Mouse (Mus musculus) cerebral cortex, adult 2 months (tissue): ENCODE data around the gene Stab1.

Experiments
- WGBS: fragments of 180-500 bp; shearing (Covaris S2); methylation state at CpG from one replicate; pipeline ENCODE4 v1.1.7; 2018; 5-methylcytosine and 5-hydroxymethylcytosine counted together

The Stab1 gene

DNA sequence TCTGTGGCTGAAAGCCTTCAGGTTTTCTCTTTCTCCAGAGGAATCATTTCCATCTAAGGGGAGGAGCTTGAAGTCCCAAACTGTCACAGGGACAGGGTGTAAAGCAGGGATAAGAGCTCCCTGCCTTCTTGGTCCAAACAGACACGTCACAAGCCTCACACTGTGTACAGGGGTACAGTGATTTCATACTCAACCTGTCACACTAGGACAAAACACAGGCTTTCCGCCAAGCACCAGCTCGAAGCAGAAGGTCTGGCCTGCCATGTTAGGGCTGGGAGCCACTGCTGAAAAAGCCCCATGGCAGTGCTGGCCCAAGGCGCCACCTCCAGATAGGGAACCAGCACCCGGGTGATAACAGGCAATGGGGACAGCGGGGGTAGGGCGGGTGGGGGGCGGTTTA lies 4.4 kb downstream of the Stab1 start:
- 79% methylated on average over 8 of the region's 8 CpGs for WGBS

DNA sequence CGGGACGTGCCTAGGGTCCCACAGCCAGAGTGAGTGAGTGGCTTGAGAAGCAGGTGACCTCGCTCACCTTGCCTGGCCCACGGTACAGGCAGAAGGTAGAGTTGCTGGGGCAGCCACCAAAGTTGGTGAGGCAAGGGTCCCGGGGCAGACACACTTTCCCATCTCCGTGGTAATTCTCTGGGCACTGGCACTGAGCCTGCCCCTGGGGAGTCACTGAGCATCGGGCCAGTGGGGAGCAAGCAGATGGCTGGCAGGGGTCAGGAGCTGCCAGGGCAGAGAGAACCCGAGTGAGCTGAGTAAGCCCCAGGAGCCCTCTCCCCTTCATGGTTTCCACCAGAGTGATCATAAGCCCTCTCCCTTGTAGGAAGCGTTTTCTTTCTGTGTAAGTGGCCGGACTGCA lies 6.8 kb downstream of the Stab1 start:
- WGBS, result 60% methylated on average over 10 of the region's 10 CpGs

DNA sequence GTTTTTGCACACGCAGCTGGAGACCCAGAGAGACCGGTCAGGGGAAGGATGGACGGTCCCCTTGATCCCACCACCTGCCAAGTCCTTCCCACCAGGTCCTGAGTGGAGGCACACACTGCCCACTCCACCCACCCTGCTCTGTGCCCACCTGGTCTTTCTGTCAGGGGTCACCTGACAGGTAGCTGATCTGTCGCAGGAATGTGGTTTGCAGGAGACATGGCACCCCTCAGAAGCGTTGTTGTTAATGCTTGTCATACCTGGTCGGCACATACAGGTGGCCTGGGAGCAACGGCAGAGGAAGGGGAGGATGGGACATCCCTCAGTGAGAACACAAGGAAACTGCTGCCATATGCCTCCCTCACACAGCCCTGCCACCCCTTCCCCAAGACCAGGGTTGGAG lies 7.2 kb downstream of the Stab1 start:
- WGBS, result 92% methylated on average over 7 of the region's 7 CpGs

DNA sequence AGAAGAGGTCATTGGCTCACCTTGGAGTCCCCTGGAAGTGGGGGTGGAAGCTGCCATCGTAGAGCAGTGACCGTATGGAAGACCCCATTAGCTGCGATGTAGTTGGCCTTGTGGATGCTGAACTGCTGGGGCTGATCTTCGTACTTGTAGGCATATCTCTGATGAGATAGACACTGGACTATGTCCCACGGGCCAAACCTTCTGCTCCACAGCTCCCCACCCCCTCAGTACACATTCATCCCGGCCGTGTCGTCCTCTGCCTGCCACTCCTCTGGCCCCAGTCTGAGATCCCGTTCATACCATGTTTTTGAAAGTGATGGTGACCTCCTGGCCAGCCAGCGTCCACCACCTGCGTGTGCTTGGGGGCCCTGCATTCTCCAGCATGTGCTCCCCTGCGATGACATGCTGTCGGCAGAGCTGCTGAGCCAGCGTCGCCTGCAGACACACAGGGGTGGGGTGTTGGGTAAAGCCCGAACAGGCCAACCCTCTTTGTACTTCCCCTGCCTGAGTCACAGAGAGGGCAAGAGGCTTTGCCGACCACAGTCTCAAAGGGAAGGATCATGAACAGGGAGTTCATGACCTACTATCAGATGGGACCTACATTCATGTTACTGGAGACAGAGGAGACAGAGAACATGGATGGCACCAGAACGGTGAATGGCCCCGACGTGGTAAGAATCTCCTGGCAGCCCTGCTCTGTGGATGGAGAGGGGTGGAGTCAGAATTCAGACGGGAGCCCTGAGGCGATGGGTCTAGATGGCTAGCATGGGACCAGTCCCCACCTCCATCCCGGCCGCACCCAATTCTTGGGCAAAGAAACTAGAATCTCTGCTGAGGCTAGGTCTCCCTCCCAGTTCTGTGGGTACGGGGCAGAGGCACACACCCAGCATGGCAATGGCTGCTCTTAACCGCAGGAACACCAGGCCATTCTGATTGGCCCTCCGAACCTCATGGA lies 8.0 kb downstream of the Stab1 start:
- 81% methylated on average over 27 of the region's 27 CpGs for WGBS

DNA sequence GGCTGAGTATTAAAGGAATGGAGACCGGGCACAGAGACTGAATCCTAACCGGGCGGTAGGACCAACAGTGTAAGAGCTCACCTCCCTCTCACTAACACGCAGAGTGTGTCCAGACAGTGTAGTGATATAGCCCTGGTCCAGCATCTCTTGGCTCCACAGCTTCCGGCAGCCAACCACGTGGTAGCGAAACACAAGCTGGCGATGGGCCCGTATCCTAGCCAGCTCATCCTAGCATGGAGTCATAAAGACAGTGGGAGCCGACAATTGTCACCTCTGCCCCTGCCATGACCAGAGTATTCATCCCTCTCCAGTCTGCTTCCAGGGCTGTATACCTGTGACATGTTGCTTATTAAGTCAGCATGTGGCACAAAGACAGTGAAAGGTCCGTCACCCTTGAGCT lies 22.7 kb downstream of the Stab1 start:
- WGBS, result 92% methylated on average over 11 of the region's 11 CpGs

DNA sequence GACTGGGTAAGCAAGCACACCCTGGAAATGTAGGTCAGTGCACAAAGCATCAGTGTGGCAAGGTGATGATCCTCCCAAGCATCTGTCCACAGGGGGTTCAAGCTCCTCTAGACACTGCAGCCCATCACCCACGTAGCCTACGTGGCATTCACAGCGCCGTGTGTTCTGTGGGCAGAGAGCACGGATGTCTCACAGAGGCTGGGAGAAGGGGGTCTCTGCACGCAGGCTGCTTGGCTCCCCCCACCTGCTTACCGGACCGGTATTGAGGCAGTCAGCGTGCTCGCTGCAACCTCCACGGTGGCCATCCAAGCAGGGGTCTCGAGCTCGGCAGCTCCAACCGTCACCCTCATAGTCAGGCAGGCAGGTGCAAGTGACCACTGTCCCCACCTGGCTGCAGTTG lies 27.4 kb downstream of the Stab1 start:
- WGBS, result 92% methylated on average over 14 of the region's 14 CpGs

DNA sequence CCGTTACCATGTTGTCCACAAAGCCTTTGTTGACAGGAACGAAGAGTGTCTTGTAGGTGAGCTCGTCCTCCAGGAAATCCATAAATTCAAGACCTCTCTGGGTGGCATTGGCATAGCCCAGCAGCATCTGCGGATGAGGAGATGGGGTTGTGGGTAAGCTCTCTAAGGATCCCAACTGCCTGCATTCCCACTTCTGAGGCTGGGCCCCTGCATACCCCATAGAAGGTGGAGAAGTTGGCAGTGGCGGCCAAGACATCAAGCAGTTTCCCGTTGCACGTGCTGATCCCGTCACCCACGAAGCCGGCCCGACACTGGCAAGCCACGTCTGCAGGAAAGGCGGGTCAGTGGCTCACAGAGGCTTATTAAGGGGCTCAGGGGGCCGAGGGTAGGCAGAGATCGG lies 28.3 kb downstream of the Stab1 start:
- WGBS, result 91% methylated on average over 15 of the region's 15 CpGs

DNA sequence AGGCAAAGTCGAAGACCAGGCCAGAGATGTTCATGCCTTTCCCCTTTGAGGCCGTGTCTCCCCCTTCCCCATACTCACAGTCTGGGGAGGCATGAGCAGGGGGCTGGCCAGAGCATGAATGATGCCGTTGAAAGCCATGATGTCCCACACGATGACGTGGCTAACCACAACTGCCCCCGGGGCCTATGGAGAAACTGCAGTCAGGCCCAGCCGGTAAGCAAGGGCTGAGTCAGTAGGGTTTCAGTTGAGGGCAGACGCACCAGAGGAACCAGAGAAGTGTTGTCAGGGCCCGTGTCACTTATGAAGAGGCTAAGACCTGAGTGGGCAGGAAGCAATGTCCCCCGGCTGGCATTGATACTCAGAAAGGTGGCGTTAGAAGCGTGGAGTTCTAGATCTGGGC lies 28.8 kb downstream of the Stab1 start:
- 92% methylated on average over 12 of the region's 12 CpGs for WGBS

DNA sequence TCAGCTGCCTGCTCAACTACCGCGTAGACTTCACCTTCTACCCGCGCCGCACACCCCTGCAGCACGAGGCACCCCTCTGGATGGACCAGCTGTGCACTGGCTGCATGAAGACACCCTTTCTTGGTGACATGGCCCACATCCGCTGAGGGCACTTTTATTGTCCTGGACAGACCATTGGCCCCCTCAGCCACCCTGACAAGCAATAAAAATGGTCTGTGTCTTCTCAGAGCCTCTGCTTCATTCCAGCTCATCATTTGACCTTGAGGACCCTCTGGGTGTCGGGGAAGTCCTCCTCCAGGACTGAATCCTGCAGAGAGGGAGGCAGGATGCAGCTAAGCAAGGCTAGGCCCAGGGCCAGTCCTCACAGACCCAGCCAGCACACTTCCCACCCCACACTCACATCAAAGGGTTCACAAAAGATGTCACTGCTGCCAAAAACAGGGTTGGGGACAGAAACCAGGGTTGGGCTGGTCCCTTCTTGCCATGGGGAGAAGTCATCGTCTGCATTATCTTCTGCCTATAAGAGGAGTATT lies 29.5 kb downstream of the Stab1 start:
- 85% methylated on average over 9 of the region's 9 CpGs for WGBS

DNA sequence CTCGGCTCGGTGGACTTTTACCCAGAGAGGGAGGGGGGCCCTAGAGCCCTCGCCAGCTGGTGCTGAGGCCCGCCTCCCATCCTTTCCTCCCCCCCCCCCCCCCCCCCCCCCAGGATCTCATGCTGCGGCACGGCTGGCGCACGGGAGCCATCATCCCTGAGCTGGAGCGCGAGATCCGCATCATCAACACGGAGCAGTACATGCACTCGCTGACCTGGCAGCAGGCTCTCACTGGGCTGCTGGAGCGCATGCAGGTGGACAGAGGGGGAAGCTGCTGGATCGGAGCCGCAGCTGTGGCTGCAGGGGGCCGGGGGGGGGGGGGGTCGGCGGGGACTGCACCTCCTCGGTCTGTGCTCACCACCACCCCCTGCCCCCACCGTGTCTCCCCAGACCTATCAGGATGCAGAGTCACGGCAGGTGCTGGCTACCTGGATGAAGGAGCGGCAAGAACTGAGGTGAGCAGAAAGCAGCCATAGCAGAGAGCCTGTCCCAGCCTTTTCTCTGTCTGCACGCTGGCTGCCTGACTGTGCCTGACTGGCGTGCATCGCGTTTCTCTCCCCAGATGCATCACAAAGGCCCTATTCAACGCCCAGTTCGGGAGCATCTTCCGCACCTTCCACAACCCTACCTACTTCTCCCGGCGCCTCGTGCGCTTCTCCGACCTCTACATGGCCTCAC lies 30.1 kb downstream of the Stab1 start:
- 77% methylated on average over 24 of the region's 35 CpGs for WGBS

DNA sequence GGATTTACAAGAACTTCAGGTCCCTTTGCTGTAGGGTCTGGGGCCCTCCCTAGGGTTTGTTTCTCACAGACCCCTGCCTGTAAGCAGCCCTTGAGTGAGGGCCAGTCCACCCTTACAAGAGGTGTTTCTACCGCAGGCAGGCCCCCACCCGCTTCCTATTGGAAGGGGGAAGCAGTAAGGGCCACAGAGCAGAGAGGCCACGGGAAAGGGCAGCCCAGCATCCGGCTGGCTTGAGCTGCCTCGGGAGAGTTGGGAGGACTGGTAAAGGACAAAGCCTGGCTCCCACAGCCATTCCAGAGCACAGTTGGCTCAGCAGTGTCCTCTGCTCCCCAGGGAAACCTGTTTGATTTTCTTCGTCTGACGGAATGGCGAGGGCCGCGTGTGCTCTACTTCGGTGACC lies 30.6 kb downstream of the Stab1 start:
- WGBS, result 77% methylated on average over 11 of the region's 11 CpGs

DNA sequence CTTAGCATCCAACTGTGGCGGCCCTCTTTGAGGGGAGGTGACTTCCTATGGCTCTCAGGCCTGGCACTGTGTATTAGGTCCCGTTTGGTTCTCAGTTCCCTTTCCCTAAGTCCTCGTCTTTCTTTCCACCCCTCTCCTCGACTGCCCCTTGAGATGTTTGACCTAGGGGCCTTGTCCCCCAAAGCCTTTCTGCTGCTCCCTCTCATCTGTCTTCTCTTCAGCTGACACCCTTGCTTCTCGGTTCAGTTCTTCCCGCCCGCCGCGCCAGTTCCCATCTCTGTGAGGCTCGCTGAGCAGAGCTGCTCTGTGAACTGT lies 31.2 kb downstream of the Stab1 start:
- WGBS, result 88% methylated on average over 10 of the region's 10 CpGs

DNA sequence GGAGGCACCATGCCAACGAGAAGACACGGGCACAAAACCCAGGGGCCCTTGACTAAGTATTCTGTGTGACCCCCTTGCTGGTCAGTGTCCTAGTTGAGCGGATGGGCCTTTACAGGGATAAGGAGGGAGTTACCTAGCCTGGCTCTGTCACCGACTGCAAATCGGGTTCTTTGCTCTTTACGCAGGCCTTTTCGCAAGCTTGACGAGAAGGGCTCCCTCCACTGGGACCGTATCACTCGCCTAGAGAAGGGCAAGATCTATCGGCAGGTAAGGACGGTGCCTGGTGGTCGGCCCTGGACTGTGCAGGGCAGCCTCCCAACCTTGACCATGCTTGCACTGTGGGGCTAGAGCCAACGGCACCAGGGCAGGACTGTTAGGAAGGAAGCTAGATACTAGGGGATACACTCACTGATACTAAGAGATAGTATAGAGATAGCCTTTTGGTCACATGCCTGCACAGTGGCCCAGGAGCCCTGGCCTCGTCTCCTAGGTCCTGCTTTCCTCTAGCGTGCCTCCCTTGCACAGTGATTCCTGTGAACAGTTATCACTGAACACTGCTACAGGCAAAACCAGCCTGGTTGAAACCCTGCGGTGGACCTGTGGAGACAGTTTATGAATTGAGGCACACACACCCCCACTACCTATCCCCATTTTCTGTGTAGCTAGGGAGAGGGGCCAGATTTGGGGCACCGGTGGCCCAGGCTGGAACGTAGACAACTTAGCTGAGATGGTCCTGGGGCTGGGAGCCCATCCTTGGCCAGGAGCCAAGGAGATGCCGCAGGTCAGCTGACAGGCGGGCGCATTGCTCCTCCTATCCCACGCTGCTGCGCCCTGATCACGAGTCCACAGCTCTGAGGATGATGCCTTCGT lies 31.8 kb downstream of the Stab1 start:
- WGBS, result 92% methylated on average over 26 of the region's 26 CpGs

DNA sequence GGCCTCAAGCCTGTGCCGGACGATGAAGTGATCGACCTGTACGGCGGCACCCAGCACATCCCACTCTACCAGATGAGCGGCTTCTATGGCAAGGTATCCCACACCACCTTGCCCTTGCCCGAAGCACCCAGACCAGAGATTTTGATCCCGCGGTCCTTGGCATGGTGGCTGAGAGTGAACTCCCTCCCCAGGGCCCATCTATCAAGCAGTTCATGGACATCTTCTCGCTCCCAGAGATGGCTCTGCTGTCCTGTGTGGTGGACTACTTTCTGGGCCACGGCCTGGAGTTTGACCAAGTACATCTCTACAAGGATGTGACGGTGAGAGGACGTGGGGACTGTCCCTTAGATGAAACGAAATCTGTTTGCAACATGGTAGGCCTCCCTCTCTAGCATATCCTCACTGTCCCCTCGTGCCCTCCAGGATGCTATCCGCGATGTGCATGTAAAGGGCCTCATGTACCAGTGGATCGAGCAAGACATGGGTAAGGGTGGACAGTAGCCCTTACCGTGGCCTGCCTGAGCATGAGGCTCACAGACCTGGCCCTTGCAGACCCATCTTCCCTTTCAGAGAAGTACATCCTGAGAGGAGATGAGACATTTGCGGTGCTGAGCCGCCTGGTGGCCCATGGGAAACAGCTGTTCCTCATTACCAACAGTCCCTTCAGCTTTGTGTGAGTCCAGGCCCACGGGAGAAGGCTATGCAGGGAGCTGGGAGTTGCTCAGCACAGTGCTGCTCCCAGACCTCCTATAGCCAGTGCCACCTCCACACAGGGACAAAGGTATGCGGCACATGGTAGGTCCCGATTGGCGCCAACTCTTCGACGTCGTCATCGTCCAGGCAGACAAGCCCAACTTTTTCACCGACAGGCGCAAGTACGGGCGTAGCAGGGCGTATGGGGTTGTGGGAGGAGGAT lies 32.7 kb downstream of the Stab1 start:
- WGBS, result 97% methylated on average over 34 of the region's 34 CpGs

DNA sequence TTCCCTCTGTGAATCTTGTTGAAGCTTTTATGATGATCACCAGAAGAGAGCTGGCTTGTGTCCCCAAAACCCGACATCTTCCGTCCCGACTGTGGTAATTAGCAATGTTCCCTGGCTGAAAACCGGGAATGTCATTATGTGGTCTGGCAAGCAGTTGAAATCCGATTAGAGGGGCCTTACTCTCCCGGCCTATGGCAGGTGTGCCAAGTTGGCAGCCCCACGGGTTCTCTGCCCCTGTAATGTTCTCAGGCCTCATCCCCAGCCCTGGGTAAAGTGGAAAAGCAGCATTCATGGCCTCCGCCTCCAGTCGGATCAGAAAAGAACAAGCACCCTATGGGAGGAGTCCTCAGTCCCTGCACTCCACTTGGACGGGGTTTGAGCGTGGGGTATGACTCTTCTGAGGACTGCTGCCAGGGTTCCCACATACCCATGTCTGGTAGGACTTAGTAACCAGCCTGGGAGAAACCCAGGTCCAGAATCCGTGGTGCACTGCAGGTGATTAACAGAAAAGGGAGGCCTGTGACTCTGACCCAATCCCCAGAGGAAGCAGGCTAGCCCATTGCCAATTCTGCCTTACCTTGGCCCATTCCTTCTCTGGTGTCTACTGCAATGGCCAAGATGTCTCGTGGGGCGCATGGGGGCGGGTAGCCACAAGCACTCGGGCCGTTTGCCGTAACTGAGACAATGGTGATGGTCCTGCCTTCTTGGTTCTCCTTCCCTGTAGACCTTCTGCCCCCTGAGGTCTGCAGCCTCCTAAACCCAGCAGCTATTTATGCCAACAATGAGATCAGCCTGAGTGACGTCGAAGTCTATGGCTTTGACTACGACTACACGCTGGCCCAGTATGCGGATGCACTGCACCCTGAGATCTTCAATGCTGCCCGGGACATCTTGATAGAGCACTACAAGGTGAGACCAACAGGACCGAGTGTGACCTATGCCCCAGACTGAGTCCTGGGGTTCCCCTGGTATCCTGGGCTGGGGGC lies 34.1 kb downstream of the Stab1 start:
- WGBS, result 67% methylated on average over 25 of the region's 25 CpGs

DNA sequence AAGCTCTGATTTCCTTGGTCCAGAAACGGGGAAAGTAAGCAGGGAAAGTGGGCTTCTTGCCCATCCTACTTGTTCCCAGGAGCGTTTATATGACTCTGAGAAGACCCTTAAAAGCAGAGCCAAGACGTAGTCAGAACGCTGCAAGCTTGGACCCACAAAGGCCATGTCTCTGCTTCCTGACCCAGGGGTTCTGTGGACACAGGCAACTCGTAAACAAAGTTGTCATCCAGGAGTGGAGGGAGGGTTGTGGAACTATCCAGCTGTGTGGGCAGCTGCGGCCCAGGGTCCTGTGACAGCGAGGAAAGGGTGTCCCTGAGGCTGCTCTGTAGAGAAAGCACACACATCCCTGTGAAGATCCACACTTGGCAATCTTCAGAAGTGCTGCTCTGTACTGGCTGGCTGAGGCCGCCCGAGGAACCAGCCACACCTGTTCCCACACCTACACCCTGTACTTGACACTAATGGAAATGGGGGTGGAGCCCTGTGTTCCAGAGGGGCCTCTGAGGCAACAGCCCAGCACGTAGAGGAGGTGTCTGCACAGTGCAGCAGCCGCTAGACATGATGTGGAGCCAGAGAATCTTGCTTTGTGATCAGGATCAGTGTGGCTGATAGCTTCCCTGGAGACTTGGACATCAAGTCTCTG lies 35.3 kb downstream of the Stab1 start:
- WGBS, result 61% methylated on average over 11 of the region's 11 CpGs

DNA sequence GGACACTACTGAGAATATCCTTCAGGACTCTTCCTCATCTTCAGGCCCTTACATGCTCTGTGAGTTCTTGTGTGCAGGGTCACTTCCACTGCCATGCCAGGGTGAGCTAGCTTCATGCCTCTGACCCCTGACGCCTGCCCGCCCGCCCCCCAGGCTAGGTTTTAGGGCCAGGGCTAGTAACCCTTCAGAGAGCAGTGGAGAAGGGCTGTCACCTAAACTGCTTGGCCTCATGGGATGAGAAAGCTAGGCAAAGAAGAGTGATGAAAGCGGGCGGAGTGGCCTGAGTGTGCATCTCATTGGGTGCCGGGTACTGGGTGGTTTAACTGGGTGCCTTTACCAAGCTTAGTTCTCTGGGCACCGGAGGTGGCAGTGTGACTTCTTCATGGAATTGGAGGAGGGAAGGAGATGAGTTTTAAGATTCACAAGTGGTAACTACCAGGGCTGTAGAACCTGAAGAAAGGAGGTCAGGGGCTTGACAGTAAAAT lies 35.9 kb downstream of the Stab1 start:
- 95% methylated on average over 7 of the region's 7 CpGs for WGBS

DNA sequence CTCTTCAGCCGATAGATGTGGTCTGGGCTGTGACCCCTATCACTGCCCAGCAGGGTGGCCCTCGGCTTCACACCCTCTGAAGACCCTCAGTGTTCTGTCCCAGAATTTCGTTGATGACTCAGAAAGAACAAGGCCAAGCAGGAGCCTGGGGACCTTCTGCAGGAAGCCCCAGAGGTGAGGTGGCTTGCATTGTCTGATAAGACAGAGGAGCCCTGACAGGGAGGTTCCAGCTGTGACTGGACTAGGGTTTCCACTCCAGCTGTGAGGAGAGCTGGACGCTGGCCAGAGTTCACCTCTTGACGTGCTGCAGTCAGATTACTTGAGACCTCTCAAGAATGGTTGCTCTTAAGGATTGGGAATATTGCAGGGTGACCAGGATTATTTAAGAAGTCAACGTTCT lies 36.4 kb downstream of the Stab1 start:
- WGBS, result 35% methylated on average over 6 of the region's 6 CpGs

DNA sequence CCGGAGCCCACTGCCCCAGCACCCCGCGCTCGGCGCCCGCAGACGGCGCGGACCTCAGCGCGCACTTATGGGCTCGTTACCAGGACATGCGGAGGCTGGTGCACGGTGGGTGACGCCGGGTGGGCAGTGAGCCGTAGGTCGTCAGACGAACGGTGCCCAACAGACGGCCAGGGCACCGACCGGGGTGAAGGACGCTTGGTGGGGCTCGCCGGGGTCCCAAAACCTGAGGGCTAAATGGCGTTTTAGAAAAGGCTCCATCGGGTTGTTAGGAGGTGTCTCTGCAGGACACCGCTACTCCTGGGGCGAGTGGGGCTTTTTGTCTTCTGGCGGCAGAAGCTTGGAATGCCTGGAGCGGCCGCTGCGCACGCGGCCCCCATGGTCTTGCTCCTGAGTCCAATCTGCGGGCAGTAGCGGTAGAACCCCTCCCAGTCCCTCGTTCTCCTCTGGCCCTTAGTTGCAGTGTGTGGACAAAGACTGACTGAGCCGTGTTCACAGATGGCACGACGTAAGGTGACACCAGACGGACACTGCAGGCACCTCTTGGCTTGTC lies 37.1 kb downstream of the Stab1 start:
- 7% methylated on average over 43 of the region's 43 CpGs for WGBS
